19 mouse cellular contexts compared by ENCODE assay signal in genomic region chr3:41695681-41696080, GRCm38 (mm10).
"Had no signal": no experiment of that assay in that cellular context is flagged by ENCODE, and none has a peak within 500 bp of the region (broad histone marks: within the 10 kb centered on the region; RNA-seq: fewer than 3 reads in every experiment).

No protein-coding gene starts in this region.

- H3K27ac ChIP-seq: midbrain, embryonic 10.5 days; midbrain, embryonic 12.5 days; neural tube, embryonic 13.5 days; neural tube, embryonic 15.5 days had no signal

- H3K27me3 ChIP-seq: midbrain, embryonic 12.5 days; neural tube, embryonic 13.5 days; neural tube, embryonic 15.5 days had no signal

- H3K4me2 ChIP-seq: lung, embryonic 14.5 days; midbrain, embryonic 12.5 days; neural tube, embryonic 13.5 days; neural tube, embryonic 15.5 days had no signal

- H3K4me3 ChIP-seq: midbrain, embryonic 10.5 days; midbrain, embryonic 12.5 days; myocyte; neural tube, embryonic 13.5 days; neural tube, embryonic 15.5 days had no signal

- DNase-seq: lung, adult 18-20 months; lung, embryonic 14.5 days; lung, postnatal 10 days; lung, postnatal 4 days; midbrain, embryonic 14.5 days; retina, postnatal 1 day; right cerebral cortex, adult 18-20 months; right cerebral cortex, postnatal 25 days; right cerebral cortex, postnatal 4 days; spleen, adult 18-20 months; thymus, adult 18-20 months; thymus, postnatal 14 days; thymus, postnatal 36 days had no signal

- H3K9me3 ChIP-seq: midbrain, embryonic 12.5 days had no signal

- ATAC-seq: midbrain, embryonic 16.5 days had no signal

- H3K9ac ChIP-seq: lung, embryonic 14.5 days; midbrain, embryonic 12.5 days; neural tube, embryonic 13.5 days; neural tube, embryonic 15.5 days had no signal

- H3K4me1 ChIP-seq: midbrain, embryonic 10.5 days; midbrain, embryonic 12.5 days; neural tube, embryonic 13.5 days; neural tube, embryonic 15.5 days had no signal
